Mouse (Mus musculus) brain, embryonic 14.5 days (tissue): ENCODE results near the gene Tnfrsf26.

Experiments
- CTCF ChIP-seq: fragments of 200-500 bp; IDR thresholded peaks from 2 replicates; pipeline ENCODE4 v1.5.1; 2012; ENCODE audit warnings: inconsistent platforms, mild to moderate bottlenecking, moderate library complexity, borderline replicate concordance; ENCODE audit not compliant: insufficient read depth, insufficient read length; ENCODE audit errors: extremely low read depth
- POLR2A ChIP-seq: fragments of 200-500 bp; IDR thresholded peaks from 2 replicates; pipeline ENCODE4 v1.6.1; 2012; ENCODE audit warnings: mild to moderate bottlenecking, inconsistent platforms, borderline replicate concordance; ENCODE audit not compliant: poor library complexity, insufficient read depth, insufficient read length, severe bottlenecking; ENCODE audit errors: extremely low read depth

- TF ChIP-seq CTCF (no peak), POLR2A (no peak)
Observed at GRCm38 (mm10) chr7:143583025-143583424, 45.5 kb downstream of the Tnfrsf26 start.
